Mouse (Mus musculus) layer of hippocampus, adult 9-10 months (tissue): ENCODE data around the gene Prox2.
A peak's percentile ranks its signal among the peaks of the same experiment; 100 is the strongest.

Source experiments
- DNase-seq: peaks from one replicate; pipeline ENCODE4 v3.0.0; 2022; ENCODE audit warnings: low spot score

Prox2 gene

DNA sequence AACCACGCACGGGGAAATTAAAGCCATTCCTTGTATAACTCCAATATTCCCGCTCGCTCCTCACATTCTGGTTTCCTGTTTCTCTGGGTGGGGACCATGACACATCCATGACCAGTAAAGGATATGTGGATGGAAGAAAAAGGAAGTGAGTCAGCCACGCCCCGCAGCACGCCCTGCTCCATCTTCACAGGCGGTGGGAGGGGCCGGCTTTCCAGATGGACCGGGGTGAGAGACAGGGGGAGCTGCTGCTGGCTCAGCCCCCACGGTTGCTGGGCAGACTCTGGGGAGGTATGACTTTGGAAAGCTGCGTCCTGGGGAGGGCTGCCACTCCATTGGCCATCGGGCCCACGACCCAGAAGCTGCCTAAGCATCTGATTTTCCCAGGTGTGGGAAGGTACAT, 16.5 kb downstream of the Prox2 start:
- no peak for DNase-seq

- DNase-seq: peak; percentile 27
These were observed 18.3 kb downstream of the Prox2 start for GRCm38 (mm10) chr12:85092214-85092613.

GRCm38 (mm10) chr12:85091190-85091589, 19.4 kb downstream of the Prox2 start:
- no peak for DNase-seq

- no peak for DNase-seq
These were observed 22.7 kb downstream of the Prox2 start for GRCm38 (mm10) chr12:85087845-85088244.

- no peak for DNase-seq
These were observed 25.6 kb downstream of the Prox2 start for GRCm38 (mm10) chr12:85084941-85085340.

GRCm38 (mm10) chr12:85084257-85084656, 26.3 kb downstream of the Prox2 start:
- DNase-seq: no peak

- DNase-seq: no peak
These were observed 33.5 kb downstream of the Prox2 start for GRCm38 (mm10) chr12:85077100-85077499.

DNA sequence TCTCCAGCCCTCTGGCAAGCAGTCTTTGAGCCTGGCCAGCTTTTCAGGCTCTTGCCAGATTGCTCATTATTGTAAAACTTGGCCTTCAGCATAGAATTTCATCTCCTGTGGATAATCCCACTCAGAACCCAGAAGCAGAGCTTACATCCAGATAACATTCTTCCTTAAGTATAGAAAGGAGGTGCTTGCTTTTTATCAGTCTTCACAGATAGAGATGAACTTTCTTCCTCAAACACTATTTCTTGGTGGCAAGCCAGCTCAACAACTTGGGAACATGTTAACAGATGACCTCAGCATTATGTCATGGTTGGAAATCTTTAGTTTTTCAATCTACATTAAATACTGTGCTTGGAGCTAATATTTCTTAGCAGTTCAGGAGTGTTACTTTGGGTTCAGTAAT, 39.5 kb downstream of the Prox2 start:
- DNase-seq: no peak

DNA sequence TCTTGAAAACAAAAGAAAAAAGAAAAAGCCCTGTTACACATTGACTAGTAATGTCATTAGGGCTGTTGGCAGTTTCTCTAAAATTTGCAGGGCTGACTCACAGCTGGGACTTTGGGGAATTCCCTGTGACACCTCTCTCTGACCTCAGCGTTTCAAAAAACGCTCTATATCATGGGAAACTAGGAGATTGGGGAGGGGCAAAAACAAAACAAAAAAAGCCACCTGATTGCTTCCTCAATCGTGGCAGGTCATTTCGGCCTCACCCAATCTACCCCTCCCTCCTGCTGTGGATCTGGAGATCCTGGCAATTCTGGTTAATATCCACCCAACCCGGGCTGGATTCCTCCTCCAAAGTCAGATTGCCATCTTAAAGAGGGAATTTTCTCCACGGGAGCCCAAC, 59.3 kb downstream of the Prox2 start:
- DNase-seq: no peak
